Mouse (Mus musculus) right cerebral cortex, postnatal 14 days (tissue): ENCODE results near the gene Pop5.

Source experiments
- DNase-seq: peaks from one replicate; pipeline ENCODE4 v3.0.0; 2022

The Pop5 gene

GRCm38 (mm10) chr5:115235786-115236263 lies at the start of gene Pop5:
Gene Pop5 (plus strand): TSS chr5:115235836.
- DNase-seq: peak; percentile 96

DNA sequence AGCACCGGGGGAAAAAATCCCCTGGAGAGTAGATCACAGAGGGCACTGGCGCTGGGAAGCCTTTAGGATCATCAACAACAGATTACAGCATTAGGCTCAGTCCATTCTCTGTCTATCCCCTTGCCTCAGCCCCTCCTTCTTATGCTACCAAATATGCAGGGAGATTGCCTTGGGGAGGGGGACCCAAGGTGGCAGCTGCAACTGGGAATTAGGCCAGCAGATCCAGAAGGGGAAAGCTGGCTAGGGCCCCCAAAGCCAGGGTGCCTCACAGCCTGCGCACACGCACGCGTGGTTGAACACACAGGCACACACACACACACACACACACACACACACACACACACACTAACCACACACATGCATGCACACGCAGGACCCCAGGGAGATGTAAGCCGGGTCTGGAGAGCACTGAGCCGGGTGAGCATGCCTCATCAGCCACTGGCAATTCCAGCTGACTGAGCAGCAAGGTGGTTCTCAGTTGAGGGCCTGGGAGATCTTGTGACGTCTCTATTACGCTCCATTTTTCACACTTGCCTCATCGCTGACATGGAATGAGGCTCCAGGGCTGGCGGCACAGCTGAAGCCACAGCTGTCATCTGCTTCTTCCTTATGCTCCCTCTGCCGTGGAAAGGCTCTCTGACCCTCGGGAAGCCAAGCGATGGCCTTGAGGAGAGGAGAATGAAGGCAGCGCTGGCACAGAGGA lies 49.1 kb upstream of the Pop5 start:
- DNase-seq: no peak

GRCm38 (mm10) chr5:115187188-115188131 lies 48.2 kb upstream of the Pop5 start:
- DNase-seq: peak; percentile 94

- DNase-seq: no peak
These were observed 46.8 kb upstream of the Pop5 start for GRCm38 (mm10) chr5:115188824-115189223.

DNA sequence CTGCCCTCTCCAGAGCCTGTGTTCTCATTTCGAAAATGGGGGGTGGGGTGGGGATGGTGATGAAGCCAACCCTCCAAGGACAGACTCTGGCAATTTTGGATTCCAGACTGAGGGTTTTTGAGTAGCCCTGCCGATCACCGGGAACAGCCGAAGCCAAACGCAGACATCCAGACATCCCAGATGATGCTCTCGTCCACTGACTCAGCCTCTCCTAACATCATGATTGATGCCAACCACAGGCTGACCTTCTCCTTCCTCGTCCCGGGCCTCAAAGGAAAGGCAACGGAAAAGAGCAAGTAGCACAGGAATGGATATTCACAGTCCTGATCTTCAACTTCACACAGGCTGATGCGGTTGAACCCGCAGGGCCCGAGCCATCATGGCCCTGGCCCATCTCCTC lies 45.6 kb upstream of the Pop5 start:
- DNase-seq: no peak

DNA sequence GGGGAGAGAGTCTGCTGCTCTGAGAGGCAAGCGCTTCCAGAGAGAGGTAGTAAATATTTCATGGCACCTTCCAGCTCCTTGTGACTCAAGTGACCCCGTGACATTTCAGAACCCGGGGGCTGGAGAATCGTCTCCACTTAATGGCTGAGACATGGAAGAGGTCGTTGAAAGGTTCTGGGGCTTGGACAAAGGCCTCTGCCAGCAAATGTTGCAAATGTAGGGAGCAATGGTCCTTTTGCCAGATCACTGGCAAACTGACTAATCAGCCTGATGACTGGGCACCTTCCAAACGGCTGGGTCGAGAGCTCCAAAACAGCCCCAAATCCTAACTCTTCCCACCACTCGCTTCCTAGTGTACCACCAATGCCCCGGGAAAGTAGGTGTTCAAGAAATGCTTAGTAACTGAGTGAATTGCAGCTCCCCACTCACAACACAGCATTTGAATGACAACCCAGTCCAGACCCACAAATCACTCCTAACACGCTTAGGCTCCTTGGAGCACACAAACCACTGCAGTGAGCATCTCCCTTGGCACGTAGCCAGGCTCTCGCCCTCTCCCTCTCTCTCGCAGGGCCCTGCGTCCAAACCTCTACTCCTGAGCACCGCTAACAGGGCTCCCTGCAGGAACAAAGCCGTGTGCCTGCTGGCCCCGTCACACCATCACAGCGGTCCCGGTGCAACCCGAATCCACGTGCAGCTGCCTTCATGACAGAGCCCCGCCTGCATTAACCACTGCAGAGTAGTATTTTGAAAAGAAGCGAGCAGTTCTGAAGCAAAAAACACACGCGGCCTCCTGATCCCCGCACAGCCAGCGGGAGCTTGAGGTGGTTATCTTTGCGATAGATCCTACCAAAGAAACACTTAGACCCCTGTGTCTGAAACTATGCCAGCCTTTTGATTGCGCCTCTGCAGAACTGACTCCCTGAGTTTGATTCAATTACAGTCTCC lies 43.5 kb upstream of the Pop5 start:
- peak; percentile 66 for DNase-seq

DNA sequence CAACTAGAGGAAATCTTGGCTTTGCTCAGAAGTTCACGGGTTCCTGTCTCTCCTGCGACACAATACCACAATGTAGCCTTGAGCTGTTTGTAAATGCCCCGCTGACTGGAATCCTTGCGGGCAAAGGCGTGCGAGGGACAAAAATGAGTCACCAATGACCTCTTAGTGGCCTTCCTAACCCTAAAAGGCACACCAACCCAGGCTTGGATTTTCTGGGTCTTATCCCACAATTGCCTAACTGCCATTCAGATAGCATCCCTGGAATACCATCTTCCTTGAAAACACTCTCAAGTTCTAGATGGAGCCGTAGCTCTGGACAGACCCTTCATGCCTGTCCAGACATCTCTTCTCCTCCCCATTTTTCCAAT lies 42.8 kb upstream of the Pop5 start:
- DNase-seq: no peak

DNA sequence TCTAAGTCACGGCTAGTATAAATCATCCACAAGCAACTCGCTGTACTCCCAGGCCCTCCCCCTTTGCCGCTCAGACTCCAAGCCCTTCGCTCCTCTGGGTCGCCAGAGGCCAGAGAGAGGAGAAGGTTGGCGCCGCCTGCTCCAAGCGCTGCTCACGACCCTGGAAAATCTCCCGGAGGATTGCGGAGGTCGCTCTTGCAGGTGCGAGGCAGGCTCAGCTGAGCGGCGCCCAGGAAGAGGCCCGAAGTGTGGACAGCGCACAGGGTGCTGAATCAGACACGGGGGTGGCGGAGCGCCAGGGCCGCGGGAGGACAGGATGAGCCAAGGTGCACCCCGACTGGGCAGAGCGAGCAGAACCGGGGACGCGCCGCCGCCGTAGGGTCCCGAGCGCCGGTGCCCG lies 42.4 kb upstream of the Pop5 start:
- peak; percentile 70 for DNase-seq

DNA sequence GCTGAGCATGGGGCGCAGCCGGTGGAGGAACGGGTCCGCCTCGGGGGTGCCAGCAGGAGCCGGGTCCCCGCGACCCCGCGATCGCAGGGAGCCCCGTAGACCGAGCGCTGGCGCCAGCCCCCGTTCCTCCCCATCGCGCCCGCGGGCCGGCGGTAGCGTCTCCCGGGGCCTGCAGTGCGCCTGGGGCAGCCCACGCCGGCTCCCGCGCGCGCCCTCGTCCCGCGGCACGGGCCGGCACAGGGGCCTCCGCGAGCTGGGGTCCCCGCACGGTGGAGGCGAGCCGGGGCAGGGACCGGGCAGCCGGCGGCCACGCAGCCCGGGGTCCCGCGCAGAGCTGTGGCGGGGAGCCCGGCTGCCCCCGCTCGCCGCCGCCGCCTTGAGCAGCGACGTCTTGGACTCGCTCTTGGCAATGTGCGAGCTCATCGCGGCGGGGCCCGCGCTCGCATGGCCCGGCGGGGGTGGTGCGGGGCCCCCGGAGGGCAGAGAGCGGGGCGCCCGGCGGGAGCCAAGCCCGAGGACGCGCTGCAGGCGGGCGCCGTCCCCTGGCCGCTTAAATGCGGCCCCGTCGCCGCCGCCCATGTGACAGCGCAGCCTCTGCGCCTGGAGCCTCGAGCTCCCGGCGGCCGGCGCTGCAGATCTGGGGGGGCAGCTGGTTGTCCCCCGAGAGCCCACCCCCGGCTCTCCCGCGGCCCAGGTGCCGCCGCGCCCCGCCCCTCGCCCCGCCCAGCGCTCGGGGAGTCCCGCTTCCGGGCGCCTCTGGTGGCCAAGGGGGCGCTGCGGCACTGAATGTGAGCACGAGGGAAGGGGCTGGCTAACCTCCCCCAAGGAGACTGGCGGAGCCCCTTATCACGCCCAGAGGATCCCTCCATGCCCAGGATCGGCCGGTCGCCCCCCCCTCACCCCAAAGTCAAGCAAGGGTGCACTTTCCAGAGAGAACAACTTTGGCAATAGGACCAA lies 41.7 kb upstream of the Pop5 start, which contains the start of gene Cabp1:
Cabp1 (minus strand) TSS at position 713 of the 957 bp plus-strand sequence.
- DNase-seq: peak; percentile 82

DNA sequence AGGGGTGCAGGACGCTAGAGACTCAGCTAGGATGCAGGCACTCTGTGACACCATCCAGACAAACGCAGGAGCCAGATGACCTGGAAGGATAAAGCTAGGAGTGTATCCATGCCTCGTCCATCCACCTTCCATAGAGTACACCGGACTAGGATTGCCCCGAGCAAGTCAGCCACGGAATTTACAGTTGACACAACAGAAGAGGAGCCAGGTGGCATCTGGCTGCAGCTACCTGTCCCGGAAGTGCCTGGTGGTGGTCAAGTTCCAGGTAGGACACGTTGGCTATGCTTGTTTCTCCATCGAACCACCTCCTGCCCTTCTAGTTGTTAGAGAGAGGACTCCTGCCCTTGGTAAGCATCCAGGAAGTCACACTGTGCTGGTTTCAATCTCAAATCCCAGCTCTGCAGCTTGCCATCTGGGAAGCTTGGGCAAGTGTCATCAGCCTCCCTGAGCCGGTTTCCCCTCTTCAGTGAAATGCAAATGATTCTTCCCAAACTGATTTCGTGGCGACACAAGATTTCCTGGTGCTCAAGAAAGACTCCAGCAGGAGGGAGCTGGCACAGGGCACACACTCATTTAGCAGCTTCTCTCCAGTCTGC lies 40.9 kb upstream of the Pop5 start:
- DNase-seq: no peak

- no peak for DNase-seq
These were observed 31.7 kb upstream of the Pop5 start for GRCm38 (mm10) chr5:115203735-115204561.

GRCm38 (mm10) chr5:115204562-115205311 lies 30.9 kb upstream of the Pop5 start:
- peak; percentile 63 for DNase-seq

GRCm38 (mm10) chr5:115207244-115207643 lies 28.4 kb upstream of the Pop5 start:
- DNase-seq: no peak

- DNase-seq: no peak
These were observed 27.7 kb upstream of the Pop5 start for GRCm38 (mm10) chr5:115207892-115208291.

DNA sequence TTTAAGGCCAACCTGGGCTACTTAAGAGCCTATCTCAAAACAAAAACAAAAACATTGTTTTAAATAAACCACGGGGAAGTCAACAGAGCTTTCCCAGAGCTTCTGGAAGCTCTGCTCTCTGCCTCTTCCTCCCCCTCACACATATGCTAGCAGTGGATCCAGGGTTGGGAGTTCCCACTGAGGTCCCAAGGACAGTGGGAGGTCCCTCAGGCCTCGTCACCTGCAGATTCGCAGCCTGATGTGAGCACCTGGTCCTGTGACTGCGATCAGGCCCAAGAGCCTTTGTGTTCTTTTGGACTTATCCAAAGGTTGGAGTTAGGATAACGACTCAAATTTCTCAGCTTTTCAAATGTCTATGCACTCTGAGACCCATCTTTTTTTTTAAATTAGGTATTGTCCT lies 27.0 kb upstream of the Pop5 start:
- DNase-seq: no peak

GRCm38 (mm10) chr5:115210380-115210779 lies 25.3 kb upstream of the Pop5 start:
- no peak for DNase-seq

- no peak for DNase-seq
These were observed 23.2 kb upstream of the Pop5 start for GRCm38 (mm10) chr5:115212451-115212850.

- no peak for DNase-seq
These were observed 22.8 kb upstream of the Pop5 start for GRCm38 (mm10) chr5:115212861-115213260.

DNA sequence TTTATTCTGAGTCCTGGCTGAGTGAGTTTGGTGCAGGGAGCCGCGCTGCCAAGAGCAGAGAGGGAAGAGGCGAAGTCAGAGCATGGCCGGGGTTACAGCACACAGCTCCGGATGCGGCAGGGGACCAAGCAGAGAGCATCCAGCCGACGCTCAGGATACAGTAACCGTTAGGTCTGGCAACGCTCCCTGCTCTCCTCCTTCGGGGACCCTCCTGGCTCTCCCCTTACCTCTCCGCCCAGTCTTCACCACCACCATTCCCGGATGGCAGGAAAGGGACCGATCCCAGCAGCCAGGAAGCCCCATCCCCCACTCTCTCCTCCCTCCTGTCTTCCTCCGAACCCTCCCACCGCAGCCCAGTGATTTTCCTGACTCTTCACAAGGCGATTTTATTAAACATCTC lies 20.8 kb upstream of the Pop5 start:
- DNase-seq: peak; percentile 69
